Mouse (Mus musculus): Measurements from ENCODE around the gene Alkal2.

The Alkal2 gene

GRCm38 (mm10) chr12:30933299-30933698 is 49.2 kb downstream of the Alkal2 start:
- no peak for DNase-seq

GRCm38 (mm10) chr12:30936899-30937298 is 52.8 kb downstream of the Alkal2 start:
- DNase-seq: no peak

All from cerebellum, adult 9-11 months (tissue).